Mouse (Mus musculus): ENCODE measurements around the gene Efna3. TPM values are rescaled to one million over a fixed set of nuclear protein-coding genes. Genes with fewer than 3 reads are reported as not detected.

Efna3 gene
- polyA plus RNA-seq, 1 experiment = 59.4 TPM

DNA sequence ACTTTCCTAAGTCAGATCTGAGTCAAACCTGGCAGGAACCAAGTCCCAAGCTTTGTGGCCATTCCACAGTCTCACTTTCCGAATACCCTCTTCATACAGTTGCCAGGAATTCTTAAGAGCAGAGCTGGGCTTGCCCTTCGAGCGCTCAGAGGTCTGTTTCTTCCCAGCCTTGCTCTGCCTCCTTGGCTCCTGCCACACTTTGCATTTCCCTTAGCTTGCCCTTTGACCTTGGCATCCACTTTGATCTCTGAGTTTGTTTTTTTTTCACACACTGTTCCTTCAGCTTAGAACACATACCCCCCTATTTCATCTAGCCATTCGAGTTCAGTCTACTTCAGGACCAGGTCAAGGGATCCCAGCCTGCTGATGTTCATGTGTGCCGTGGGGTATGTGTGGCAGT lies 28.5 kb upstream of the Efna3 start:
- TF ChIP-seq POLR2A (IDR thresholded peaks at IDR 0.05; ENCODE audit: borderline replicate concordance, extremely low read depth, insufficient read depth, insufficient read length, poor library complexity, severe bottlenecking) (no peak), CTCF (IDR thresholded peaks at IDR 0.05; ENCODE audit: borderline replicate concordance, extremely low read depth, insufficient read depth, insufficient read length) (no peak)
- DNase-seq (ENCODE audit: low read depth) = no peak

DNA sequence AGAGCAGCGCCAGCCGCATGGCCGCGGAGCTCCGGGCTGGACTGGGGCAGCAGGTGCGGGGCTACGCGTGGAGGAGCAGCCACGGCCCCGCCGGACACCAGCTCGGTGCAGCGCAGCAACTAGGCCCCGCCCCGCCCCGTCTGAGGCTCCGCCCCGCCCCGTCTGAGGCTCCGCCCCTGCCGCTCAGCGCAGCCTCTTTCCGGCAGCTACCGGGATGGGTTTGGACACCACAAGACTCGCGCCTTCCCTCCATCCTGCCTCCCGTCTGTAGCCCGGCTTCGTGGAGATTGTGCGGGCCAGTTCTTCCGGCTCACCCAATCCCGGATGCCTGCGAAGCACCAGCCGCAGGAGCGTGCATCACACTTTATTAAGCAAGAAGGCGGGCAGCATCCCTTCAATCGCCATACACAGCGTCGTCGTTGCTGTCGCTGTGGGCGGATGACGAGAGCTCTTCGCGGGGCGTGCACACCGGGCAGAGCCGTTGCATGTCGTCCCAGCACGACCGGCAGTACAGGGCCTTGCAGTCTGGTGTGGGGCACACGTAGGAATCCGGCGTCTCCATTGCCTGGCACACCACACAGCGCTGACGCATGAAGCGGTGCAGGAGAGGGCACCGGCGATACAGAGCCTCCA lies 27.2 kb upstream of the Efna3 start, which contains the start of gene Adam15:
Gene Adam15, minus strand, starts transcription at position 128 of the 633 bp plus-strand sequence.
- TF ChIP-seq CTCF (IDR thresholded peaks at IDR 0.05; ENCODE audit: borderline replicate concordance, extremely low read depth, insufficient read depth, insufficient read length) = no peak
- peak; percentile 26 for TF ChIP-seq POLR2A (IDR thresholded peaks at IDR 0.05; ENCODE audit: borderline replicate concordance, extremely low read depth, insufficient read depth, insufficient read length, poor library complexity, severe bottlenecking)
- DNase-seq (ENCODE audit: low read depth) = peak; percentile 92

DNA sequence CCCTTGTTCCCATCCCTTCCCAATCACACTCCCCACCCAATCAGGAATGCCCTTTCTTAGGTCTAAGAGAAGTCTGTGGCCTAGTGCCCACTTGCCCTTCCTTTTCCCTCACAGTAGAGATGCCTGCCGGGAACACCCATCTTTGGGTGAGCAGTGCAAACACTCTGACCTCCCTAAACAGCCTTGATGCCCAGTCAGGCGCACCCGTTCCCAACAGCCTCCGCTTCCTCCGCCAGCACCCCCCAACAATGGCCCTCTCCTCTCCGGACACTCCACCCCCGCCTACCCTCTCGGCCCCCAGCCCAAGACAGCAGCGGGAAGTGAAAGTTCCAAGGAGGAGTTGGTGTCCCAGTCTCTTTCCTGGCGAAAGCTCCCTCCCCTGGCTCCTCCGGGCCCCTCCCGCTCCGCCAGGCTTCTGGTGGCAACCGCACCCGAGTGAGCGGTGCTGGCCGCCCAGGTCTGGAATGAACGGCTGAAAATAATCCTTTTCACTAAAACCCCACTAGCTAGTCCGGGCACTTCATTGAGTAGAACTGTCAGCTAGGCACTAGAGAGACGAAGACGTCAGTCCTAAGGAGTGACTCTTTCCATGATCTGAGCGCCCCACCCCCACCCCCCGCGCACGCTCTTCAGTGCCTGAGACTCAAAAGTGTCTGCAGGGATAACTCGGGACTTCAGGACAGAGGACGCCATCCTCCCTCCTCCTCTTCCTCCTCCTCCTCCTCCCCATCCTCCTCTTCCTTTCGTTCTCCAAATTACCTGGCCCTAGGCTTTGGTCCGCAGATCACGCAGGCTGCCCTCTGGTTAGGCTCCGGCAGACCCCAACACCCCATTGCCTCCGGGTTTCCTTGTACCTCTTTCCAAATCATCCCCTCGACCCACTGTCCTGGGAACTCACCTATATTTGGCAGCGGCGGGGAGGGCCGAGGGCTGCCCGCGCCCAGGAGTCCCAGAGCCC lies 26.4 kb upstream of the Efna3 start:
- DNase-seq (ENCODE audit: low read depth) = peak; percentile 55
- TF ChIP-seq CTCF (IDR thresholded peaks at IDR 0.05; ENCODE audit: borderline replicate concordance, extremely low read depth, insufficient read depth, insufficient read length) (no peak), POLR2A (IDR thresholded peaks at IDR 0.05; ENCODE audit: borderline replicate concordance, extremely low read depth, insufficient read depth, insufficient read length, poor library complexity, severe bottlenecking) (no peak)

DNA sequence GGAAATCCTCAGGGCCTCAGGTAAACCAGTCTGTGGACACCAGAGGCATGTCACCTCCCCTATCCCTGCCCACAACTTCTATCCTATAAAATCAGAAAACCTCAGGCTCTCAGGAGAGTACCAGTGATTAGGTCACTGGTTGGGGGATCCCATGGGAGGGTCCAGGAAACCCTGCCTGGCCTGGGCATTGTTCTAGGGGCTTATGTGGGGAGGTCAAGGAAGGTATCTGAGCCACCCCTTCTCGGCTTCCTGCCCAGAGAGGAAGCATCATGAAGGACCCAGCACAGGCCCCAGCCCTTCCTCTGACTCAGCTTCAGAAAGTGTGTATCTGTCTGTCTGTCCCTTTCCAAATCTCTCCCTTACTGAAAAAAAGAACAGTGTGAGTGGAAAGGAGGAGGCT lies 25.2 kb upstream of the Efna3 start:
- TF ChIP-seq CTCF (IDR thresholded peaks at IDR 0.05; ENCODE audit: borderline replicate concordance, extremely low read depth, insufficient read depth, insufficient read length) = no peak
- no peak for TF ChIP-seq POLR2A (IDR thresholded peaks at IDR 0.05; ENCODE audit: borderline replicate concordance, extremely low read depth, insufficient read depth, insufficient read length, poor library complexity, severe bottlenecking)
- no peak for DNase-seq (ENCODE audit: low read depth)

DNA sequence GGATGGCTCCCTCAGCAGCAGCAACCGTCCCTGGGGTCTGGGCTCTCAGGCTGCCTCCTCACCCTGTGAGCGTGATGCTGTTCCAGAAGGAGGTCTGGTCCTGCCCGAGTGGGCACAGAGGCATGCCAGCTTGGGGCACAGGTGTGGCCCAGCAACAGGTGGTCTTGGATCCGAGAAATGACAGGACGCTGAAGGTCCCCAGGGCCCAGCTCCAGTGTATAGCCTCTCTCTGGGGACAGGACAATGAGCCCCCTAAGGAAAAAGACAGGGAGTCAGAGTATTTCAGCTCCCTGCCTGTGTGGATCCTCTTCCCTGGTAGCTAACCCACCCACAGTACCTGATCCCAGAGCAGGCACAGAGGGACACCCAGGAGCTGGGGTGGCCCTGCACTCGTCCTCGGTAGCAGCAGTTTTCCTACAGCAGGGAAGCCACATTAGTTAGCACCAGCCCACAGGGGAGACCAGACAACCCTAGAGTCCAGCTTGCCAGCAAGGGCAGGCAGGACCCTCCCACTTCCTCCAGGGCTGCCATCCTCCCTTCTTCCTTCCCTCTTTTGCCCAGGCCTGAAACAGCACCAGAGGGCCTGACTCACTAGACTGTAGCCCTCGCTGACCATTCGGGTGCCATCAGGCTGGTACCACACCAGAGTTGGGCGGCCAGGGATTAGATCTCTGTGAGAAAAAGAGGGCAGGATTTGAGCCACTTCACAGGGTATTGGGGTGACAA lies 24.2 kb upstream of the Efna3 start:
- TF ChIP-seq POLR2A (IDR thresholded peaks at IDR 0.05; ENCODE audit: borderline replicate concordance, extremely low read depth, insufficient read depth, insufficient read length, poor library complexity, severe bottlenecking) (no peak), CTCF (IDR thresholded peaks at IDR 0.05; ENCODE audit: borderline replicate concordance, extremely low read depth, insufficient read depth, insufficient read length) (no peak)
- DNase-seq (ENCODE audit: low read depth) = no peak

DNA sequence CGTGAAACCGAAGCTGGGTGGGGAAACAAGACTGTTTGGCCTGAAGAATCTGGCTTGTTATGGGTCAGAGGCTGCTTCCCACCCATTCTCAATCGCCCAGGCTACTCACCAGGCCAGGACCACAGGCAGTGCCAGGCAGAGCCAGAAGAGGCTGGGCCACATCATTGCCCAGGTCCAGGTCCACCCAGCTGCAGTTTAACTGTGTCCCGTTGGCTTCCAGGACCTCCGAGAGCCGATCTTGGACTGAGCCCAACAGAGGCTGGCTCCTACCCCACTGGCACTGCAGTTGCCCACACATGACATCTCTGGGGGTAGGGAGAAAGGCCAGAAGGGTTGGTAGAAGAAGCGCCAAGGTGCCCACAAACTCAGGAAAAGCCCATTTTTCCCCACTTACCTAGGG lies 20.5 kb upstream of the Efna3 start:
- TF ChIP-seq POLR2A (IDR thresholded peaks at IDR 0.05; ENCODE audit: borderline replicate concordance, extremely low read depth, insufficient read depth, insufficient read length, poor library complexity, severe bottlenecking) (no peak), CTCF (IDR thresholded peaks at IDR 0.05; ENCODE audit: borderline replicate concordance, extremely low read depth, insufficient read depth, insufficient read length) (no peak)
- no peak for DNase-seq (ENCODE audit: low read depth)

DNA sequence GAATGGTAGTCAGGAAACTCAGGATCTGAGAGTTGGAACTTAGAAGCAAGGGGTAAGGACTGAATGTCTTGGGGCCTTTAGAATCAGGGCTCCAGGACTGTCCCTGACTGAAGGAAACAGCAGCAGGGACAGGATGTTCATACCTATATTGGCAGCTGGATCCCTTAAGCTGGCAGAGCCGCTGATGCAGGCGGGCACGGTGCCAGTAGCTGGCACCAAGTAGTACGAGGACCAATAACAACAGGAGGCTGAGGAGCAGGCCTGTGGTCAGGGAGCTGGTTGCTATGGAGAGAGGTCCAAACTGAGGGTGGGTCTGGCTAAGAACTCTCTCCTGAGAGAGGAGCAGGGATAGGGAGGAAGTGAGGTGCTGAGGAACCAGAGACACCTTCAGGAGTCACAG lies 19.0 kb upstream of the Efna3 start:
- no peak for DNase-seq (ENCODE audit: low read depth)

DNA sequence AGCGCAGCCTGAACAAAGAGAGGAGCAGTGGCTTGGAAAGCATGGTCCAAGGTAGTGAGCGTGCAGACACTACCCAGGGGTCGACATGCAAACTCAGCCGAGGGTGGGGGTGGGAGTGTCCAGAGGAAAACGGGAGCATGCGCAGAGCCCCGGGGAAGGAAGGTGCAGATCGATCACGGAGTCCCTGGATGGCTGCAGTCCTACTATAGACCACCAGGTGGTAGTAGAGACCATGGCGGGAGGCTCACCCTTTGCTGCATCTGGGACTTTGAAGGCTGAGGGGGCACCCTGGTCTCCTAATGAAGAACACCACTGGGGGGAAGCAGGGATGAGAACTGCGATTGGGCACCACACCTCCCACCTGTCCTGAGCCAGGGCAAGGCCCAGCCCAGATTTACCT lies 17.7 kb upstream of the Efna3 start:
- no peak for TF ChIP-seq POLR2A (IDR thresholded peaks at IDR 0.05; ENCODE audit: borderline replicate concordance, extremely low read depth, insufficient read depth, insufficient read length, poor library complexity, severe bottlenecking)
- TF ChIP-seq CTCF (IDR thresholded peaks at IDR 0.05; ENCODE audit: borderline replicate concordance, extremely low read depth, insufficient read depth, insufficient read length) = peak; percentile 96
- DNase-seq (ENCODE audit: low read depth) = peak; percentile 88

More for the DNA sequence above, 19.0 kb upstream of the Efna3 start:
- TF ChIP-seq CTCF (IDR thresholded peaks at IDR 0.05; ENCODE audit: borderline replicate concordance, extremely low read depth, insufficient read depth, insufficient read length) (no peak), POLR2A (IDR thresholded peaks at IDR 0.05; ENCODE audit: borderline replicate concordance, extremely low read depth, insufficient read depth, insufficient read length, poor library complexity, severe bottlenecking) (no peak)

DNA sequence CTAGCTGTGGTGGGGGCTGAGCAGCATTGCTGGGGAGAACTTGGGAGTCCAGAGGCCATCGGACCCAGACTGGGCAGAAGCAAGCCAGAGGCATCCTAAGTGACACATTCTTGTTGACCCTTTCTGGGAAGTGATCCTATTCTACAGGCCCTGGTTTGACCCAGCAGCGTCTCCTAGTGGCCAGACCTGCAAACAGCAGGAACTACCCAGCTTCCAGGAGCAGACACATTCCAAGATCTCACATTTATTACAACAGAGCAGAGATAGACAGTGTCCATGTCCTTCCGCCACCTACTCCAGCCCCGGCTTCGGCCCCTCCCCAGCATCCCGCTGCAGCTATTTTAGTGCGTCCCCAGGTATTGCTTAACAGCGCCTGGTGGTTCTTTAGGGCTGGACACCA lies 16.7 kb upstream of the Efna3 start:
- peak; percentile 88 for TF ChIP-seq CTCF (IDR thresholded peaks at IDR 0.05; ENCODE audit: borderline replicate concordance, extremely low read depth, insufficient read depth, insufficient read length)
- no peak for TF ChIP-seq POLR2A (IDR thresholded peaks at IDR 0.05; ENCODE audit: borderline replicate concordance, extremely low read depth, insufficient read depth, insufficient read length, poor library complexity, severe bottlenecking)
- DNase-seq (ENCODE audit: low read depth) = peak; percentile 73

DNA sequence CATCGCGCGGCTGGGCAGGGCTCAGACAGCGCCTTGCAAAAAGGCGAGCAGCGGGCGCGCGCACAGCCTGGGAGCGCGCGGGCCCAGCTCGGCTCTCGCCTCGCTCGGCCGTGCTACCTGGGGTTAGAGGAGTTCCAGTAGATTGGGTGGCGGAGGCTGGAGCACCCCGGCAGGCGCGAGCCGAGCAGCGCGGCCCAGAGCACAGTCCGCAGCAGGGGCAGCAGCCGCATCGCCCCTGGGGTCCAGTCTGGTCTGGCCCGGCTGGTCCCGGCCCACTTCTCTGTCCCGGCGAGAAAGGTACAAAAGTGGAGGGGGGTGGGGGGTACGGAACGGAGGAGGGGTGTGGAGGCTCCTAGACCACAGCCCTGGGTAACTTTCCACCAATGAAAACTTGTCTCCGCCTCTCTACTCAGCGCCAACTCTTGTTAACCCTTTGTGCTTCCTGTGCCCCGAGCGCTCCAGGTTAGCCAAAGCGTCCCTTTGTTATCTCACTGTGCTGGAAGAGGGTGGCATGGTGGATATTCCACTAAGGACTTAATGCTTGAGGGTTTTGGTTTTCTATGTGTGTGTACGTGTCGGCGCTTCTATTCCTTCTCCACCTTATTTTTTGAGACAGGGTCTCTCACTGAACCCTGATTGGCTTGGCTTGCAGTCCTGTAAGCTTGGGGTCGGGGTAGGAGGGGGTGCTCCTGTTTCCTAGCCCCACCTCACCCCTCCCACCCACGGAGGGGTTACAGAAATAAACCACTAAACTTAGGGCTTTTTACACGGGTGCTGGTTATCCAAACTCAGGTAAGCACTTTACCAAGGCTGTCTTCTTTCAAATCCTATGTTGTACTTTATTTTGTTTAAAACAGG lies 15.2 kb upstream of the Efna3 start, which contains the start of gene Efna4:
Gene Efna4, minus strand, starts transcription at position 308 of the 858 bp plus-strand sequence.
- DNase-seq (ENCODE audit: low read depth) = peak; percentile 90
- TF ChIP-seq POLR2A (IDR thresholded peaks at IDR 0.05; ENCODE audit: borderline replicate concordance, extremely low read depth, insufficient read depth, insufficient read length, poor library complexity, severe bottlenecking) (0 out of 2 replicates have a peak, but pooled peaks have one; percentile 46), CTCF (IDR thresholded peaks at IDR 0.05; ENCODE audit: borderline replicate concordance, extremely low read depth, insufficient read depth, insufficient read length) (no peak)
